Comparison of ENCODE assay signal across 8 mouse cellular contexts in the genomic region with DNA sequence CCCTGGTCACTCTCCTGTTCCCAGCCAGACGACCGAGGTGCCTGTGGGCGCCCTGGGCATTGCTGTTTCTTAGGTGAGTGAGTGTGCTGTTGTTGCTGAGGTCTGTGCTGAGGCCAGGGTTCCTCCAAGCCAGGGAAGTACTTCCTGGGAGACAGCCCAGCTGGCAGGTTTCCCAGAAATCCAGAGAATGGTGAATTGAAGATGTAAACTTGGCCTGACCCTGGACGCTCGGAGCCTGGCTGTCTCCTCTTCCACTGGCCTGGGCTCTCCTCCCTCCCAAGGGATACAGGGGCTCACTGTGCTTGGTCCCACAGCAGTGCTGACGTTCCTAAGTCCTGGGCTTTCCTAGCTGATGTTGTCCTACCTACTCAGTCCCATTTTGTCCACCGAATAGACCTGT. TPM values are rescaled to one million over a fixed set of nuclear protein-coding genes. Genes with fewer than 3 reads are reported as not detected.
DNase-seq lines count a peak whose midpoint lies in the region; ATAC-seq and TF ChIP-seq lines count a peak whose summit lies in the region.

No protein-coding gene starts in this region.

- DNase-seq in heart, adult 18-20 months = peak; percentile 84 to 87
- peak; percentile 83 for DNase-seq in Muller cell, postnatal 12 days (ENCODE audit: inconsistent ontology term)
- peak; percentile 78 for DNase-seq in gastrocnemius, adult 2 months
- peak; percentile 60 to 70 for DNase-seq in kidney, postnatal 4 days
- no peak for DNase-seq in frontal cortex, postnatal 36 days (ENCODE audit: low spot score in 2 of 2)
- no peak for DNase-seq in embryo, embryonic 10.5 days (ENCODE audit: low spot score)

- WGBS in heart, embryonic 12.5 days = 66% methylated on average over 7 of the region's 7 CpGs
- WGBS in stomach, embryonic 16.5 days = 48% methylated on average over 7 of the region's 7 CpGs

- H3K9me3 ChIP-seq in heart, embryonic 12.5 days (replicated peaks) = no peaks in the 10 kb centered on the region
- no peaks in the 10 kb centered on the region for H3K9me3 ChIP-seq in stomach, embryonic 16.5 days (replicated peaks; ENCODE audit: control insufficient read depth, low read length)

- H3K9ac ChIP-seq in heart, embryonic 12.5 days = no peak overlapping the region
- peak overlapping the region; percentile 49; the same call in 1 of the 2 replicates for H3K9ac ChIP-seq in stomach, embryonic 16.5 days (ENCODE audit: low read length)

- no peak for TF ChIP-seq CTCF in gastrocnemius, adult 2 months (IDR thresholded peaks at IDR 0.05)

- no peak overlapping the region for H3K4me2 ChIP-seq in heart, embryonic 12.5 days
- no peak overlapping the region for H3K4me2 ChIP-seq in stomach, embryonic 16.5 days (ENCODE audit: low read depth, low read length)

- H3K4me3 ChIP-seq in heart, embryonic 12.5 days = no peak overlapping the region
- H3K4me3 ChIP-seq in gastrocnemius, adult 2 months = no peak overlapping the region
- H3K4me3 ChIP-seq in stomach, embryonic 16.5 days (replicated peaks; ENCODE audit: low read length) = no peak overlapping the region

- ATAC-seq in heart, embryonic 12.5 days (ENCODE audit: insufficient number of reproducible peaks, low FRiP score) = no peak
- ATAC-seq in stomach, embryonic 16.5 days (ENCODE audit: insufficient read depth, low FRiP score) = peak; percentile 45; the same call in 1 of the 2 replicates

- no peaks in the 10 kb centered on the region for H3K36me3 ChIP-seq in heart, embryonic 12.5 days
- H3K36me3 ChIP-seq in stomach, embryonic 16.5 days (ENCODE audit: control insufficient read depth, insufficient read depth, low read length) = no peaks in the 10 kb centered on the region

- no peak overlapping the region for H3K27ac ChIP-seq in heart, embryonic 12.5 days (ENCODE audit: poor library complexity, severe bottlenecking)
- peak overlapping the region; percentile 49; the same call in 1 of the 2 replicates for H3K27ac ChIP-seq in gastrocnemius, adult 2 months
- H3K27ac ChIP-seq in stomach, embryonic 16.5 days (ENCODE audit: low read length) = peak overlapping the region; percentile 51

- intact Hi-C loops in gastrocnemius, adult 2 months (cut with DNase I) = loop anchor here (5.0 kb wide), 1 partner anchor 85 kb away; a partner anchor contains a TSS

- H3K4me1 ChIP-seq in heart, embryonic 12.5 days (replicated peaks) = peaks cover 23% of the 10 kb centered on the region
- H3K4me1 ChIP-seq in stomach, embryonic 16.5 days (ENCODE audit: control insufficient read depth, insufficient read depth, low read length) = peaks cover 47% of the 10 kb centered on the region

- H3K27me3 ChIP-seq in heart, embryonic 12.5 days (replicated peaks) = no peaks in the 10 kb centered on the region
- no peaks in the 10 kb centered on the region for H3K27me3 ChIP-seq in stomach, embryonic 16.5 days (ENCODE audit: control insufficient read depth, insufficient read depth, low read length)

RNA-seq across cellular contexts. Expression of a gene that starts 25.1 kb away (rescaled TPM):
- total RNA-seq in heart, adult 18-20 months (2021) = 10 to 100 TPM; 17.0 to 23.6 TPM
- polyA plus RNA-seq in heart, embryonic 12.5 days (2016; fragmentation: Nextera tagmentation; extraction: Ambion mirVana) = 3.5 and 3.8 TPM in 2 replicates
- total RNA-seq in gastrocnemius, adult 2 months (2021) = 1 to 10 TPM; 5.1 to 6.5 TPM
- 12.3 and 13.8 TPM in 2 replicates for polyA plus RNA-seq in stomach, embryonic 16.5 days (2015; fragmentation: Nextera tagmentation; extraction: Ambion mirVana)

RNA-seq across cellular contexts. Expression of a gene that starts 26.2 kb away (rescaled TPM):
- 1 to 10 TPM in 1 of 2 experiments, under 1 TPM in 1; 0.47 to 2.9 TPM for total RNA-seq in heart, adult 18-20 months (2021)
- polyA plus RNA-seq in heart, embryonic 12.5 days (2016; fragmentation: Nextera tagmentation; extraction: Ambion mirVana) = 0.18 and 0.23 TPM in 2 replicates
- total RNA-seq in gastrocnemius, adult 2 months (2021) = not detected
- polyA plus RNA-seq in stomach, embryonic 16.5 days (2015; fragmentation: Nextera tagmentation; extraction: Ambion mirVana) = 0.45 and 0.70 TPM in 2 replicates

Comparison
In these comparisons a context has a peak if more than half of its experiments do, and no peak if none do; other contexts are left out.
1. DNase-seq: peak in heart, adult 18-20 months (2 of 2), Muller cell, postnatal 12 days (single experiment), gastrocnemius, adult 2 months (single experiment) and kidney, postnatal 4 days (2 of 2); none in frontal cortex, postnatal 36 days (0 of 2) and embryo, embryonic 10.5 days (single experiment).